Mouse (Mus musculus) MEL (cell line): Measurements from ENCODE around the gene Inpp4b.

Source experiments
- CTCF ChIP-seq, 3 experiments: IDR thresholded peaks in 2 of 3; conservative IDR thresholded peaks in 1 of 3; 2 replicates each; pipeline ENCODE4 v1.5.1; 2011 to 2012; ENCODE audit warnings: low read length in 3 of 3, low read depth in 2 of 3, mild to moderate bottlenecking in 2 of 3, improper control_type of control experiment in 1 of 3, inconsistent platforms in 1 of 3, mixed read lengths in 1 of 3, moderate library complexity in 1 of 3; ENCODE audit not compliant: control insufficient read depth in 1 of 3, insufficient read depth in 1 of 3, poor library complexity in 1 of 3, severe bottlenecking in 1 of 3
- GABPA ChIP-seq: IDR thresholded peaks from 2 replicates; pipeline ENCODE4 v1.6.1; 2012; ENCODE audit warnings: low read depth, mild to moderate bottlenecking, inconsistent platforms, low read length, improper control_type of control experiment, moderate library complexity
- GATA1 ChIP-seq: IDR thresholded peaks from 2 replicates; pipeline ENCODE4 v1.6.1; 2011; ENCODE audit warnings: low read depth, low read length, improper control_type of control experiment
- POLR2A ChIP-seq, 2 experiments: IDR thresholded peaks; 2 replicates each; pipeline ENCODE4 v1.6.1; 2011 to 2012; ENCODE audit warnings: low read length in 2 of 2, mild to moderate bottlenecking in 2 of 2, control low read depth in 1 of 2, improper control_type of control experiment in 1 of 2, low read depth in 1 of 2, moderate library complexity in 1 of 2; ENCODE audit not compliant: control insufficient read depth in 1 of 2, insufficient read depth in 1 of 2, poor library complexity in 1 of 2
- USF1 ChIP-seq: IDR thresholded peaks from 2 replicates; pipeline ENCODE4 v1.6.1; 2014; ENCODE audit warnings: low read depth, mild to moderate bottlenecking, inconsistent platforms, low read length, improper control_type of control experiment, moderate library complexity

DNA sequence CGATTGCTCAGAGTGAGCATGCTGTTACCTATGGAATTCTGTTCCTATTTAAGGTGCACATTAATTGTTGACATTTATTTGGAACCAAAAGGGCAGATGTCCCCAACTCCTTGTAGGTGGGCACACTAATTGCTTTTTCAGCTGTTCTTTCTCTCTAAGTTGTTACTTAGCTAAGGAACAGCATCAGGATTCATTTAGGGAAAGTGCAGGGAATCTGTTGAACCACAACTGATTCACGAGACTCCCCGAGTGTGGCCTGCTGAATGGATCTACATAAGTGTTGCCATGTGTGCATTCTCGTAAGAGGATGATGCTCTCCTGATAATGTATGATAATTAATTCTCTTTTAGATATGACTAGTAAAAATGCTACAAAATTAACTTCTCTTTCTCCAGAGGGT, 297.5 kb downstream of the Inpp4b start:
- no peak for TF ChIP-seq GATA1
- no peak for TF ChIP-seq GABPA
- no peak for TF ChIP-seq POLR2A (IDR thresholded peaks at IDR 0.05; ENCODE audit: control insufficient read depth in 1 of 2, insufficient read depth in 1 of 2, low read depth in 1 of 2, low read length in 2 of 2, poor library complexity in 1 of 2)
- no peak for TF ChIP-seq CTCF (IDR thresholded peaks at IDR 0.05 in 2 of 3, conservative IDR thresholded peaks at IDR 0.05 in 1 of 3; ENCODE audit: control insufficient read depth in 1 of 3, insufficient read depth in 1 of 3, low read depth in 2 of 3, low read length in 3 of 3, poor library complexity in 1 of 3, severe bottlenecking in 1 of 3)
- TF ChIP-seq USF1 = no peak
